Mouse (Mus musculus): ENCODE results near the gene Fbxl15.

DNA sequence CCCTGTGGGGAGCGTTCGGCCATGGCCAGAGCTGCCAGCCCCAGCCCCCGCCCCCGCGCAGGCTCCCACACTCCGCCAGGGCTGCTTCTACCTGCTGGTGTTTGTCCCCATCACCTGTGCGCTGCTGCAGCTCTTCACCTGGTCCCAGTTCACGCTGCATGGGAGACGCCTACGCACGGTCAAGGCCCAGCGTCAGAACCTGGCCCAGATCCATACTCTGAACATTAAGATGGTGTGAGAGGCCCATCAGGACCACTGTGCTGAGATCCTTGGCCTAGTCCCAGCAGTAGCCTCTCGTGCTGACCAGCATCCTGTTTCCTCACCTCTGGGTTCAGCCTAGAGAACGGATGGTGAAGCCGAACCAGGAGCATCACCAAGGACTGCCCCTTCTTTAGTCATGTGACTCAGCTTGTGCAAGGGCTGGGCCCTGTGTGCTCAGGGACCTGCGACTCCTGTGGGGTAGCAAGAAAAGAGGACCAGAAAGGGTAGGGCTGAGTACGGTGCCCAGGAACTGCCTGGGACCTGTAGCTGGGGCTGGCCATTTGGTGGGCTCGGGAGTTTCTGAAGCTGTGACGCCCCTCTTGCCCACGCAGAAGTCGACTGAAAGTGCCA, 46.6 kb downstream of the Fbxl15 start:
- no peak for TF ChIP-seq CTCF (IDR thresholded peaks at IDR 0.05; ENCODE audit: borderline replicate concordance, insufficient read depth, low read depth, low read length)
- 0 out of 2 replicates have a peak, but pooled peaks have one; percentile 14 for TF ChIP-seq POLR2A (IDR thresholded peaks at IDR 0.05; ENCODE audit: borderline replicate concordance, insufficient read depth, low read length)
